Mouse (Mus musculus) hindbrain, embryonic 16.5 days (tissue): Measurements from ENCODE around the gene Dnajc27. TPM values are rescaled to one million over a fixed set of nuclear protein-coding genes. Genes with fewer than 3 reads are reported as not detected.

Experiments
- ATAC-seq: fragments of 200-750 bp; cut with Nextera tagmentation; 2 replicates; pipeline ENCODE4 v1.8.0; 2017; ENCODE audit warnings: moderate TSS enrichment, moderate library complexity
- H3K27ac ChIP-seq: fragments of 300-500 bp; sonication (generic); 2 replicates; pipeline ENCODE4 v1.5.1; 2014; ENCODE audit warnings: low read depth, mild to moderate bottlenecking, control low read depth, low read length, moderate library complexity
- H3K27me3 ChIP-seq: fragments of 300-500 bp; sonication (generic); replicated peaks from 2 replicates; pipeline ENCODE4 v1.6.1; 2014; ENCODE audit warnings: low read length; ENCODE audit not compliant: control insufficient read depth, insufficient read depth
- H3K36me3 ChIP-seq: fragments of 300-500 bp; sonication (generic); 2 replicates; pipeline ENCODE4 v1.6.1; 2014; ENCODE audit warnings: mild to moderate bottlenecking, low read length, moderate library complexity, mixed read lengths; ENCODE audit not compliant: control insufficient read depth, insufficient read depth
- H3K4me1 ChIP-seq: fragments of 300-500 bp; sonication (generic); 2 replicates; pipeline ENCODE4 v1.6.1; 2014; ENCODE audit warnings: low read depth, low read length; ENCODE audit not compliant: control insufficient read depth, insufficient read depth
- H3K4me2 ChIP-seq: fragments of 300-500 bp; sonication (generic); 2 replicates; pipeline ENCODE4 v1.6.1; 2014; ENCODE audit warnings: mild to moderate bottlenecking, low read length, control low read depth, moderate library complexity
- H3K4me3 ChIP-seq: fragments of 300-500 bp; sonication (generic); 2 replicates; pipeline ENCODE4 v1.5.1; 2014; ENCODE audit warnings: mild to moderate bottlenecking, low read length, control low read depth, moderate library complexity
- H3K9ac ChIP-seq: fragments of 300-500 bp; sonication (generic); 2 replicates; pipeline ENCODE4 v1.6.1; 2014; ENCODE audit warnings: low read depth, mild to moderate bottlenecking, control low read depth, low read length, moderate library complexity
- H3K9me3 ChIP-seq: fragments of 300-500 bp; sonication (generic); 2 replicates; pipeline ENCODE4 v1.6.1; 2014; ENCODE audit warnings: mild to moderate bottlenecking, low read length, moderate library complexity; ENCODE audit not compliant: control insufficient read depth
- WGBS: fragments of 180-500 bp; shearing (Covaris S2); extraction: QIAGEN DNeasy Blood & Tissue Kit; methylation state at CpG from one replicate; pipeline ENCODE4 v1.1.7; 2014; 5-methylcytosine and 5-hydroxymethylcytosine counted together
- polyA plus RNA-seq: library from polyadenylated mRNA; unstranded; fragments of >200 nt; fragmentation: Nextera tagmentation; extraction: Ambion mirVana; gene quantifications from 2 replicates; pipeline ENCODE4 v1.2.1, GENCODE M21; 2015

The Dnajc27 gene
- polyA plus RNA-seq, result 24.1 and 24.3 TPM in 2 replicates

DNA sequence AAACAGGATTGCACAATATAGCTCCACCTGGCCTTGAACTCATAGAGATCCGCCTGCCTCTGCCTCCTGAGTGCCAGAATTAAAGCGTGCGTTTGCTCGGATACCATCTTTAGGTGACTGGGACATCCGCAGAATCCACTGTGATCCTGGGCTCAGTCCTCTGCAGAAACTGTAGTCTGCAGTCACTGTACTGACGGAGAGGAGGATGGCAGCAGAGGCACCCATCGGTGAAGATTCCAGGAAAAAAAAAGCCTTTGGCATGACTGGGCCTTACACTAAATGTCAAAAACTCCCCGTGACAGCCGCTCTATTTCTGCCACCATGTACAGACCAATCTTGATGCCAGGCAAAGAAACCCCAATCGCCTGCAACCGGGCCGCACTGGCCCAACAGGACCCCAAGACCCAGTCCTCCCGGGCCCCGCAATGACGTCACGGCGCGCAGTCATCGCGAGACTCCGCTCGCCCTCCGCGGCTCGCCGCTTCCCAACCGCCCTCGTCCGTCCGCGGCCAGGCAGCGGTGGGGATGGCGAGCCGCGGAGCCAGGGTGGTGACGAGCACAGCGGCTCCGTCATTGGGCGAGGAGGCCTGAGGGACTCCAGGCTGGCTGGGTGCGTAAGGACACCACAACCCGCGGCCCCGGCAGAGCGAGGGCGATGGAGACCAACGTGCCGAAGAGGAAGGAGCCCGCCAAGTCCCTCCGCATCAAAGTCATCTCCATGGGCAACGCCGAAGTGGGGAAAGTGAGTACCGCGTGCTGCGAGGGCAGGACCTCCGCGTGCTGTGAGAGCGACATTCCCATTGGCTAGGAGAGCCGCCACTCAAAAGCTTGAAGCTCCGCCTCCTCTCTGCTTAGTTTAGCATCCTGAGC, at the start of gene Dnajc27:
Gene Dnajc27 (plus strand): TSS at position 452 of the 870 bp plus-strand sequence.
- Histone ChIP-seq H3K4me1 (peaks cover 12% of the 10 kb centered on the region), H3K4me2 (peak within 1 kb of the TSS; percentile 72), H3K27me3 (no peaks in the 10 kb centered on the region), H3K4me3 (peak within 1 kb of the TSS; percentile 75), H3K36me3 (no peaks in the 10 kb centered on the region; the same call in 1 of the 2 replicates), H3K27ac (peak within 1 kb of the TSS; percentile 99), H3K9me3 (no peaks in the 10 kb centered on the region), H3K9ac (peak within 1 kb of the TSS; percentile 84)
- WGBS, result 4% methylated on average over 58 of the region's 59 CpGs
- ATAC-seq, result peak; percentile 96

DNA sequence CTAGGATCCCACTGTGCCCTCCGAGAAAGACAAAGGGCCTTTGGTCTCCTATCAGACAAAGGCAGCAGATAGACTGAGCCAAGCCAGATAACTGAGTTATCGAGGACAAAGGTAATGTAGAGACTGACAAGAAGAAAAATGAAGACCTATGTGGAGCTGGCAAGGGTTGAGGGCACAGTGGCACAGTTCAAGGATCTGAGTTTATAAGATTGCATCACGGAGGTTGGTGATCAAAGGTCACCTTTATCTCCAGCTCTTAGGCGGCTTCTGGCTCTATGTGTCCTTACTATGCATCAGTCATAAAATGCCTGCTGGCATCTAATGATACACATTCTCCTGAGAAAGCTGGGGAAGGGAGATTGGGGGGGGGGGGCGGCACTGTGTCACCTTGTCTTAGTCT, 46.2 kb upstream of the Dnajc27 start:
- H3K27me3 ChIP-seq, result no peaks in the 10 kb centered on the region
- peaks cover 24% of the 10 kb centered on the region for H3K4me1 ChIP-seq
- H3K36me3 ChIP-seq, result no peaks in the 10 kb centered on the region
- no peak overlapping the region for H3K4me3 ChIP-seq
- H3K9me3 ChIP-seq, result no peaks in the 10 kb centered on the region
- 94% methylated on average over 5 of the region's 5 CpGs for WGBS
- peak overlapping the region; percentile 7; the same call in 1 of the 2 replicates for H3K4me2 ChIP-seq
- H3K9ac ChIP-seq, result no peak overlapping the region
- H3K27ac ChIP-seq, result no peak overlapping the region
- no peak for ATAC-seq

DNA sequence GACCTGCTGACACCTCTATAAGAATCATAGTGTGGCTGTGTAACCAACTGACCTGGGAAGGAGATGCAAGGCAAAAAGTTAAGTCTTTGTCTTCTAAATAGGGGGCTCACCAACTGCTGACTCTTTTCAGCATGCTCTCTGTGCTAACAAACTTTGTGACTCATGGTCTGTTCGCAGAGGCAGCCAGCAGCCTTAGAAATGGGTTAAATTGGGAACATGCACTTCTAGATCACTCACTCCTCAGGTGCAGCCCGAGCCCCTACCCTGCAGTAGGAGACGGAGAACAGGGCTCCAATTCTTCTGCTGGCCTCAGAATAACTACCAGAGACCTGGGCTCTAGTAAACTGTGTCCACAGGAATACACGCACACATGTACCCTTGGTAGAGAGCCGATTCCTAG, 44.9 kb upstream of the Dnajc27 start:
- Histone ChIP-seq H3K27me3 (no peaks in the 10 kb centered on the region), H3K4me2 (peak overlapping the region; percentile 75), H3K36me3 (no peaks in the 10 kb centered on the region), H3K4me1 (peaks cover 24% of the 10 kb centered on the region), H3K27ac (peak overlapping the region; percentile 82), H3K4me3 (peak overlapping the region; percentile 92), H3K9me3 (no peaks in the 10 kb centered on the region), H3K9ac (peak overlapping the region; percentile 93)
- ATAC-seq, result peak; percentile 12; the same call in 1 of the 2 replicates
- 17% methylated on average over 5 of the region's 5 CpGs for WGBS

DNA sequence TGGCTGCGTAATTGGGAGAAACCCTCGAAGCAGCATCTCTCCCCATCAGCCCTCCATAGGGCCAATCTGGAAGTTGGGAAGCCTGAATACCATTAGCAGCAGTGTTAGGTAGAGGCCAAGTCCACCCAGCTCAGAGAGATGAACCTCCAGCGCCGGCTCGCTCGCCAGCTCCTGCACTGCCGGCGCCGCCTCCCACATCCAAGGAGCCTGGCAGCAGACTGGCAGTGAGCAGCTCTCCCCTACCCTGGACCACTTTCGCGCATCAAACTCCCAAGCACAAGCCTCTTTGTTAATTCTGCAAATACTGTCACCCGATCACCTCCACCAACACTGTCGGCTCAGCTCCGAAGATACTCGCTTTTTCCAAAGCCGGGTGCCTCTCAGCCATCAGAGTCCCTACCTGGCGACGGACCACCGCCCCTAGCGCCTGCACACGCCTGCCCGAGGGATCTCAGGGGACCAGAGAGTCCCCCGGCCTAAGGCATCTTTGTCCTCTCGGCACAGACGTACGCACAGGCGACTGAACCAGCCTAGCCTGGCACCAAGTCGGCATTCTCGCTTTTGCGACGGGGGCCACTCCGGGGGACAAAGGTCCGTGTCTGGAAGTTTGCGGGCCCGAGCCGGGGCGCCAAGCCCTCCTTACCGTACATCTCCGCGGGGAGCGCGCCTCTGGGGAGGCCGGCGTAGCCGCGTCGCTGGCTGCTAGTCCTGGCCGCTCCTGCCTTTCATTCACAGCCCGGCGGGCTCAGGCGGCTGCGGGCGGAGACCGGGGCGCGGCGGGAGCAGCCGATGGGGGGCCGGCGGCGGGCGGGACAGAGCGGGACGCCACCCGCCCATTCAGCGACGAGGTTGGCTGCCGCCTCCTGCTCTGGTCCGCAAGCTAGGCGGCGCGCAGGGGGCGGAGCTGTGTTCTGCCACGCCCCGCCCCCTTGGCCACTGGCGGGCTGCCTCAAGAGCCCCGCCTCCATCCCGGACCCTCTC, 44.0 kb upstream of the Dnajc27 start, which contains the start of gene Efr3b:
Gene Efr3b (minus strand): TSS at position 855 of the 981 bp plus-strand sequence.
- H3K4me3 ChIP-seq, result peak within 1 kb of the TSS; percentile 92
- H3K9ac ChIP-seq, result peak within 1 kb of the TSS; percentile 93
- H3K27ac ChIP-seq, result peak within 1 kb of the TSS; percentile 82
- H3K36me3 ChIP-seq, result no peaks in the 10 kb centered on the region
- H3K4me2 ChIP-seq, result peak within 1 kb of the TSS; percentile 75
- peak; percentile 94 for ATAC-seq
- 1% methylated on average over 60 of the region's 78 CpGs for WGBS
- no peaks in the 10 kb centered on the region for H3K27me3 ChIP-seq
- H3K4me1 ChIP-seq, result peaks cover 24% of the 10 kb centered on the region
- no peaks in the 10 kb centered on the region for H3K9me3 ChIP-seq

DNA sequence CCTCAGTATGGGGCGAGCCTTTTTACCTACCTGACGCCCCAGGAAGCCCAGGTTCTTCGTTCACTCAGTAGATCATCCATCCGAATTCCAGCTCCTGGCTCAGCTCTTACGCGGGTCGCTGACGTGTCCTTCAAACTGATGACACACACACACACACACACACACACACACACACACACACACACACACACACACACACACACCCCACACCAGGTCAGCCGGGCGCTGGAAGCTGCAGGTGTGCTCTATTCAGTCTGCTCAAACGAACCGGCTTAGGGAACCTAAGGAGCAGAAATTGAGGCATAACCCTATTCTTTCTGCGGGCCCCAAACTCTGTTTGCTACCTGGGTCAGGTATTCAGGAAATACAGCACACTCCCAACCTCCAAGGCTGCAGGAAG, 43.3 kb upstream of the Dnajc27 start:
- no peaks in the 10 kb centered on the region for H3K27me3 ChIP-seq
- peak overlapping the region; percentile 93 for H3K9ac ChIP-seq
- H3K27ac ChIP-seq, result peak overlapping the region; percentile 82; the same call in 1 of the 2 replicates
- ATAC-seq, result no peak; the same call in 1 of the 2 replicates
- no peaks in the 10 kb centered on the region for H3K9me3 ChIP-seq
- WGBS, result 1% methylated on average over 12 of the region's 13 CpGs
- H3K36me3 ChIP-seq, result no peaks in the 10 kb centered on the region
- H3K4me2 ChIP-seq, result peak overlapping the region; percentile 75
- H3K4me3 ChIP-seq, result peak overlapping the region; percentile 92
- peaks cover 24% of the 10 kb centered on the region for H3K4me1 ChIP-seq

DNA sequence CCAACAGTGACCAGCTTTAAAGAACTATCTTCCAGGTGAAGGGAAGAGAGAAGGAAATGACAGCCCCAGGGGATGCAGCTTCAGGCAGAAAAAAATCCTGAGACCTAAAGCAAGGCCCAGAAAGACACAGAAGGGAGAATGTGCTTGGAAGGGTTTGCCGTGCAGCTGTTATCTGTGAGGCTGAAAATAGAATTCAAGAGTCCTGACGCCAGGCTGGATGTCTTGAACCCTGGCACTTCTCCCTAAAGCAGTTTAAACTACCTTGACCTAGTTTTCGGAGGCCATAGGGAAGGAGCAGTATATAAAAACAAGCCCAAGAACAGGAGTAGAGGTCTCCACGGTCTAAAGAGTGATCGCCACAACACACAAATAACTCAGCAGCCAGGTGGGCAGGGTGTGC, 40.0 kb upstream of the Dnajc27 start:
- Histone ChIP-seq H3K4me1 (peaks cover 5% of the 10 kb centered on the region), H3K4me2 (no peak overlapping the region), H3K27me3 (no peaks in the 10 kb centered on the region), H3K4me3 (no peak overlapping the region), H3K9ac (no peak overlapping the region), H3K27ac (no peak overlapping the region), H3K9me3 (no peaks in the 10 kb centered on the region), H3K36me3 (no peaks in the 10 kb centered on the region)
- no peak for ATAC-seq
- 73% methylated on average over 5 of the region's 5 CpGs for WGBS

DNA sequence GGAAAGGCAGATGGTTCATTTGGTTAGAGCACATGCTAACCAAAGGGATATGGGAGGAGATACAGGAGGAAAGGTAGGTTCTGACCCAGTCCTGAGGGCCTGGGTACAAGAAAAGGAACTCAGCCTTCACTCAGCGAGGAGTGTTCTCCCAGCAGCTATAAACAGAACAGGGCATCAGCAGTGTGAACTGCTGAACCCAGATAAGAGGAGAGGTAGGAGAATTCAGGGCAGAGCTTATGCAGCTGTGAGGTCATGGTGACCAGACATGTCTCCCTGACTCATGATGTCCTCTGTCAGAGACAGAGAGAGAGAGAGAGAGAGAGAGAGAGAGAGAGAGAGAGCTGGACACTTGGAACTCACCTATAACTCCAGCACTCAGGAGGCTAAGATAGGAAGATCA, 36.4 kb upstream of the Dnajc27 start:
- no peak overlapping the region for H3K4me2 ChIP-seq
- H3K27me3 ChIP-seq, result no peaks in the 10 kb centered on the region
- no peaks in the 10 kb centered on the region for H3K4me1 ChIP-seq
- H3K36me3 ChIP-seq, result no peaks in the 10 kb centered on the region
- no peak overlapping the region for H3K4me3 ChIP-seq
- ATAC-seq, result no peak
- H3K27ac ChIP-seq, result no peak overlapping the region
- no peak overlapping the region for H3K9ac ChIP-seq
- no peaks in the 10 kb centered on the region for H3K9me3 ChIP-seq
- WGBS, result 78% methylated on average over 1 of the region's 1 CpGs

DNA sequence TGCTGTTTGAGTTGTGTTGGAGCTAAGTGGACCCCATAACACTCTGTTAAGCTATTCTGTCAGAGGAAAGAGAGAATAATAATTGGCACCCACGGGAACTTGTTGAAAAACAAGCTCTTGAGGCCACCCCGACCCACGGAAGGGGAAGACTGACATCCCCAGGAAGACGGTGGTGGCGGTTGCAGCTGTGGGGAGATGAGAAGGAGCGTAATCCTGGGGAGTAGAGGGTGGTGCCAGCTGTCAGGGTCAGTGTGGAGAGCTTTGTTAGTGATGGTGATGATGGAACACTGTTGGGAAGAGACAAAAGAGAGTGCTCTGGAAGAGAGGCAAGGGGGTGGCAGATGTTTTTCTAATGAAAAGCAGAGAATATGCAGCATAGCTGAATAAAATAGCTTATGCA, 34.4 kb upstream of the Dnajc27 start:
- WGBS, result 32% methylated on average over 6 of the region's 6 CpGs

More for the DNA sequence above, 34.4 kb upstream of the Dnajc27 start:
- Histone ChIP-seq H3K9me3 (no peaks in the 10 kb centered on the region), H3K27ac (no peak overlapping the region), H3K4me1 (no peaks in the 10 kb centered on the region), H3K4me2 (no peak overlapping the region), H3K9ac (no peak overlapping the region), H3K36me3 (no peaks in the 10 kb centered on the region), H3K4me3 (no peak overlapping the region), H3K27me3 (no peaks in the 10 kb centered on the region)
- no peak for ATAC-seq
